Mouse (Mus musculus): ENCODE results near the gene Insrr.
"Not testable (repeated sequence)": the region's sequence is repeated elsewhere in the genome, so short reads cannot be mapped to it uniquely, and the experiment has no call there.

Insrr gene

DNA sequence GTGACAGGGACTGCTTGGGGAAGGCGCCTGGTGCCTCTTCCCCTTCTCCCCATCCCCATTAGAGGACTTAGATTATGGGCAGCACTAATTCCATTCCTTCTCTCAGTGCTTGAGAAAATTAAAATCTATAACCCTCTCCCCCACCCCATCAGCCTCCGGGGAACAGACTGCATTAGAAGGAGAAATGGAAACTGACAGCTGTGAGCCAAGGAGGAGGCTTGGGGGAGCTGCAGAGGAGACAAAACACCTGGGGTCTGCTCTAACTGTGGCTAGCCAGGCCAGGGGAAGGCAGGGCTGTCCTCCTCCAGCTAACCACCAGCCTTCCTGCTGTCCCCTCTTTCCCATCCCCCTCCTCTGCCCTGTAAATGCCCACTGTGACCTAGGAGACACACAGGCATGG, 17.7 kb upstream of the Insrr start:
- DNase-seq (ENCODE audit: low spot score) = no peak

DNA sequence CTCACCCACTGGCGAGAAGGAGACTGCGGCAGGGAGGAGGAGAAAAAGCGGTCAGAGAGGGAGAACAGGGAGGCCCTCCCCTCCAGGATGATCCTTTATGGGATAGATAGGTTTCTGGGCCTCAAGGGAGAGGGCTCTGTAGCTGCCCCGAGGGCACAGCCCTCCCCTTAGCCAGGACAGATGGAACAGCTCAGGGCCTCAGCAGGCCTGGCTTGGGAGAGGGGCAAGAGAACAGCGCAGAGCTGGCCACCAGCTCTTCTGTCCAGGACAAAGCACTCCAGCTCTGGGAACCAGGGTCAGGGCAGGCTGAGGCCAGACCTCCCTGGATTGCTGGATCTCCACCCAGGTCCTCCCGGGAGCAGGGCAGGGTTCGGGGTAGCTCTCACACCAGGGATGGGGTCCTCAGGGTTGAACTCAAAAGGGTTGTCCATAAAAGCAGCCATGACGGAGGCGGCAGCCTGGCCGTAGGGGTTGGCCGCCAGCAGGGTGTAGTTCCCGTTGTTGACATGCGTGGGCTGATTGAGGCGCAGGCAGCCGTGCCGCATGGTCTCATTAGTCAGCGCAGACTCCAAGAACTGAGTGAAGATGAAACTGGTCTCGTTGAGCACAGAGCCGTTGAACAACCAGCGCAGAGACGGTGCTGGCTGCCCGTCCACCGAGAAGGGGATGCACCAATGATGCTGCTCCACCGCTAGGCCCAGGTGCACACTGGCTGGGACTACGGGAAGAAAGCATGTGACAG, 13.3 kb upstream of the Insrr start:
- no peak for DNase-seq (ENCODE audit: low spot score)

DNA sequence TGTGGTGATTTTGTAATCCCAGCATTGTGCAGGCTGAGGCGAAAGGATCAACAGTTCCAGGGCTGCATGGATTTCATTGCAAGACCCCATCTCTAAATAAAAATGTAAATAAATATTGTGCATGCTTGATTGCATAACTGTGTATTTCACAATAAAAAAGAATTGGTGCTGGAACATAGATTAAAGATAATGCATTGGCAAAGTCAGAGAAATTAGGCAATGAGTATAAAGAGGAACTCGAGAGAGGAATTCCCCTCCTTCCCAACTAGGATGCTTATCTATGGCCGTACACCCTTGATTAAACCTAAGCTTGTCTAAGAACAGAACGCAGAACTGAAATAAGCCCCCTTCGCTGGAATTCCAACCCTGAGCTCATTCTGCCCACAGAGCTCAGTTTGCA, 11.6 kb upstream of the Insrr start:
- no peak for DNase-seq (ENCODE audit: low spot score)

DNA sequence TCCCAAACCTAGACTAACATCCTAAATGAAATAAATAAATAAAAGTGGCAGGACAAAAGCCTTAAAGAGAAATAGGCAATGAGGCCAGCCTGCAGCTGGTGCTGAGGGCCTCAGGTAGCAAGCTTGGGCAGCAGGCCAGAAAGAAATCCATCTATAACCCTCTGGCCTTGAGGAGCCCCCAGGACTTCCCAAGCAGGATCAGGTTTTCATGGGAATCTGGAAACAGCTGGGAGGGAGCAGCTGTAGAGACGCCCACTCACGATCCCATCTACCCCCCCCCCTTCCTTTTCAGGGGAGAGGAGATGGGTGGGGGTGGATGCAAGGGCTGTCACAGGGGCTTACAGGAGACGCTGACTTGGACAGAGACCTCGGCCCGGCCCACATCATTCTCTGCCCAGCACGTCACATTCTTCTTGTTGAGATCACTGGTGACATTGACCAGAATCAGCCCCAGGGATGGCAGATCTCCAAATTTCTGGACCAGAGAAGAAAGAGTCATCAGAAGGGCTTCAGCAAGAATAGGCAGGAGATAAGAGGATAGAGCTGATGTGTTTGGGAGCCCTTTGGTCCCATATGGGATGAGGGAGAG, 11.0 kb upstream of the Insrr start:
- no peak for DNase-seq (ENCODE audit: low spot score)

DNA sequence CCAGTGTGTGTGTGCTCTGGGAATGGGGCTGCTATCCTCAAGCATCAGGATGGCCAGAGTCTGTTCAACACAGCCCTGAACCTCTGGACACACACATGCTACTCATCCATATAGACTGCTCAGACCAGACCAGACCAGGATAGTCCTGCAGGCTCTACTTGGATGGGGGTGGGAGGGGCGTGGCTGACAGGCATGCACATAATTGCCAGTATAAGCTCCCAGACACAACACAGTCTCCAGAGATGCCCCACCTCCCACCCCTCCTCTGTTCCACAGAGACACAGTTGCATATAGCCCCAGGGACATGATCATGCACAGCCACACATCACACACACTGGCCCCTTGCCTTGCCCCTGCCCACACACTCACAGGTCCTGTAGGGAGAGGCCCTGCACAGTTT, 7.5 kb upstream of the Insrr start:
- DNase-seq (ENCODE audit: low spot score) = no peak

DNA sequence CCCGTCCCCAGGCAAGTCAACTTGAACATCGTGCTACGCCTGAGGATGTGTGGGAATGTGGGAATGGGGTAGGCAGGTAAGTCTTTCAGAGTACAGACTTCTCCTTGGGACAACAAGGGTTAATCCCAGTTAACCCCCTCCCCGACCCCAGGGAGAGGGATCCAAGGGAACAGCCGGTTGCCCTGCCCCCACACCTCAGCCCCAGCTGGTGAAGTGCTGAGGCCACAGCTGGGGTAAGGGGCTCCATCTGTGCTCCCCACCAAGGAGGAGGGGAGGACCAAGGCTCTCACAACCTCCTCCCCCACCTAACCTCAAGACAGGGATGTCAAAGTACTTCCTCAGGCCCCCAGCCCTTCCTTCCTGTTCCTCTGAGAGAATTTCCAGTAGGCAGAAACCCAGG, 7.0 kb upstream of the Insrr start:
- no peak for DNase-seq (ENCODE audit: low spot score)

DNA sequence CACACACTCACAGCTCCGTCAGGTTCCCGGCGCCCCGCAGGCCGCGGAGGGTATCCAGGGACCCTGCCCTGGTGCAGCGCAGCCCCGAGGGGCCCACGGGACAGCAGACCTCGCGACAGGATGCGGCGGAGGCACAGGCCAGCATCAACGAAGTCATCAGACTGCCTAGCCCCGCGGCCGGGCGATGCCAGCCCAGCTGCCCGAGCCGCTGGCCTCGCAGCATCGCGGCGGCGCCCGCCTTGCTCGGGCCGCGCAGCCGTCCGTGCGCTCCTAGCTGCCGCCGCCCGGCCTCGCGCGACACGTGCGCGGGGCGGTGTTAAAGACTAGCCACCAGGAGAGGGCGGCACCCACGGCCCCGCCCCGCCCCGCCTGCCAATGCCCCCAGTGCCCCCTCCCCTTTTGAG, 1.8 kb upstream of the Insrr start, which contains the start of gene Ntrk1:
Gene Ntrk1, minus strand, starts transcription at position 241 of the 404 bp plus-strand sequence.
- no peak for DNase-seq (ENCODE audit: low spot score)

DNA sequence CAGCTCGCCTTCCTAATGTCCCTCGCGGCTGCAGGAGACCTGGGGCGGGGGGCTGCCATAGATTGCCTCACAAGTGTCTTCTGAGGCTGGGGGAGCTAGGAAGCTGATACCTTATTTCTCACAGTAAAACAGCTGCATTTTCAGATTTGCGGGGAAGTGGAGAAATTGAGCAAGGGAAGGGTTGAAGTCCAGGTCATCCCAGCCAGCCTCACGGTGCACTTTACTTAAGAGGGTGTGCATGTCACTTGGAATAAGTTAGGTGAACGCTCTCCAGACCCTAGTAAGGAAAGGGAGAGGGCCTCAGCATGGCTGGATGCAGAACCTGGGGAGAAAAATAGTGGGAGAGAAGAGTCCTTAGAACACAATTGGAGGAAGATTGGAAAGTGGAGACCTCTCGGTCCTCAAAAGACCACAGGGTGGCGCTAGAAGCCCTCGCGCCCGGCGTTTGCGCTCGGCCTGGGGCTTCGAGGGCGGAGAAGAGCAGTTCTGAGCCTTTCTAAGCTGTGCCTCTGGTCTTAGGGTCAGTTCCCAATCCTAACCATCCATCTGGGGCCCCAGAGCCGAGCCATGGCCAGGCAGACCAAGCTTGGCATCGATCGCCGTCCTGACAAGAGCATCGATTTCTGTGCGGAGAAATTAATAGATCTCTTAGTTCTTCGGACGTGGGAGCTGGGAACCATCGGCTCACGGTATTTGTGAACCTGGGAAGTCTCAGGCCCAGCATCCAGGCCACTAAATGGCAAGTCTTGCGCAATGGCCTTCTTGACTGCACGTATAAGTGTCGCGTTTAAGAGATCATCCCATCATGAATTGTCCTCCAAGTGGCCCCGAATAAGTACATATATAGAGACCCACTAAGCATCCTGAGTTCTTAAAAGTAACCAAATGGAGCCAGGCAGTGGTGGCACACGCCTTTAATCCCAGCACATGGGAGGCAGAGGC, 1.1 kb upstream of the Insrr start:
- DNase-seq (ENCODE audit: low spot score) = peak; percentile 61

DNA sequence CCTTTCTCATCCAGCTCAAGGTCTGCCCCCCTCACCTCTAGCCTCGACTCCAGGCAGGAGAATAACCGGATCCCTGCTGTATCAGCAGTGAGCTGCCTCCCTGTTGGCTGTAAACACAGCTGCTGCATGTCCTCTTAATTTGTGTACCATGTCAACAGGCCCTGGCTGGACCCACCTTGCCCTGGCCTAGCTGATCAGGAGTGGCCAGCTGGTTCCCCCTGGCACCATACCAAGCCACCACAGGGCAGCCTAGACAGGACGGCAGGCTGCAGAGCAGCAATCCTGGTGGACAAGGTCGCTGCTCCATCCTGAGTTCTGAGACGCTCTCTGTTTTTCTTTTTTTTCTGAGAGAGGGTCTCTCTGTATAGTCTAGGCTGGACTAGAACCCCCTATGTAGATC, 4.9 kb downstream of the Insrr start:
- no peak for DNase-seq (ENCODE audit: low spot score)

DNA sequence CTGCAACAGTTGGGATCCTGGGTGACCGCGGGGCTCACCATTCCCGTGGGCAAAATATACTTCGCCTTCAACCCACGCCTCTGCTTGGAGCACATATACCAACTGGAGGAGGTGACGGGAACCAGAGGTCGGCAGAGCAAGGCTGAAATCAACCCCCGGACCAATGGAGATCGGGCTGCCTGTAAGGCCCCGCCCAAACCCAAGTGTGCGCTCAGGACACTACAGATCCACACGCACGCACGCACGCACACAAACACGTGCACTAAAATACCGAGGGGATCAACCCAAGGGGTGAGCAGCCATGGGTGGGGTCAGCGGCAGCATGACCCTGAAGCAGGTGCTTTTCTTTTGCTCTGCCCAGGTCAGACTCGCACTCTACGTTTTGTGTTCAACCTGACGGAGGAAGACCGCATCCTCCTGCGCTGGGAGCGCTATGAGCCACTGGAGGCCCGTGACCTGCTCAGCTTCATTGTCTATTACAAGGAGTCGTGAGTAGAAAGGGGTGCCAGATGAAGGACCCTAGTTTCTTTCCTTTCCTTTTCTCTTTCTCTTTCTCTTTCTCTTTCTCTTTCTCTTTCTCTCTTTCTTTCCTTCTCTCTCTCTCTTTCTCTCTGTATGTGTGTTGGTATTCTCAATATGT, 7.4 kb downstream of the Insrr start:
- no peak for DNase-seq (ENCODE audit: low spot score)

DNA sequence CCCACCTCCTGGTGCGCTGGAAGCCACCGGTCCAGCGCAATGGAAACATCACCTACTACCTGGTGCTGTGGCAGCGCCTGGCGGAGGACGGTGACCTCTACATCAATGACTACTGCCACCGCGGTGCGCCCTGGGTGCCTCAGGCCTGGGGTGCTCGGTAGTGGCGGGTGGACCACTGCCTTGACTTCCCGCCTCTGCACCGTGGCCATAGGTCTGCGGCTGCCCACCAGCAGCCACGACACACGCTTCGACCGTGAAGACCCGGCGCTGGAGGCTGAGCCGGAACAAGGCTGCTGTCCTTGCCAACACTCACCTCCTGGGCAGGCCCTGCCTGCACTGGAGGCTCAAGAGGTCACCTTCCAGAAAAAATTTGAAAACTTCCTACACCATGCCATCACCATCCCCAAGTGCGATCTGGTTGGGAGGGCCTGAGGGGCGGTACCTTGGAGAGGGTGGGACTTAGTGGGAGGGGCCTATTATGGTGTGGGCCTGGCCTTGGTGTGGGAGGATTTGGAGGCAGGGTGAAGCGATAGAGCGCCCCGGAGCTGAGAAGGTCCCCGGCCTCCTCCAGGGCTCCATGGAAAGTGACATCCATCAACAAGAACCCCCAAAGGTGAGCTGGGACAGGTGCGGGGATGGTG, 12.7 kb downstream of the Insrr start:
- DNase-seq (ENCODE audit: low spot score) = no peak

DNA sequence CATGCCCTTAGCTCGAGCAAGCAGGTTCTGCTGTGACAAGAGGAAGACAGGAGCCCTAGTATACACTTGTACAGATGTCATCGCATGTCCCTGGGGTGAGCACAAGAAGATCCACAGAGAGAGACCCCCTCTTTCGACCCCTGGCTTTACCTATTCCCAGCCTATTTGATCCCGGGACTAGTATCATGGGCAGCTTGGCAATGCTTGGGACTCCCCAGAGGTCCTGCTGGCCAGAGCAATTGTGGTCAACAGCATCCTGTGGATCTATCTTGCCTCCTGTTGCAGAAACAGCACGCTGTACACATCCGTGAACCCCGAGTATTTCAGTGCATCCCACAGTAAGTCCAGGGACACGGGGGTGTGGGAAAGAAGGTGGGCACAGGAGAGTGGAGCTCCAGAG, 14.5 kb downstream of the Insrr start:
- DNase-seq (ENCODE audit: low spot score) = no peak

DNA sequence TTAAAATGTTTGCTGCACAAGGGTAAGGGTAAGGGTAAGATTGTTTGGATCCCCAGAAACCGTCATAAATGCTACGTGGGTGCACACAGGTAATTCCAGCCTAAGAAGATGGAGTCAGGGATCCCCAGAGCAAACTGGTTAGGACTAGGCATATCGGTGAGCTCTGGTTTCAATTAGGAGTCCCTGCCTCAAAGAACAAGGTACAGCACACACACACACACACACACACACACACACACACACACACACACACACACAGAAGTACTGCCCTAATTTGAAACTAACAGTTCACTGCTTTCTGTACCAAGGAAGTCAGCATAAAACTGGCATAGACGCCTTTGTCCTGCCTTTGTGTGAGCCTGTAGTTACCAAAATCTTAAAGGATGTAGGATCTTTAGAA, 15.7 kb downstream of the Insrr start:
- DNase-seq (ENCODE audit: low spot score) = no peak

DNA sequence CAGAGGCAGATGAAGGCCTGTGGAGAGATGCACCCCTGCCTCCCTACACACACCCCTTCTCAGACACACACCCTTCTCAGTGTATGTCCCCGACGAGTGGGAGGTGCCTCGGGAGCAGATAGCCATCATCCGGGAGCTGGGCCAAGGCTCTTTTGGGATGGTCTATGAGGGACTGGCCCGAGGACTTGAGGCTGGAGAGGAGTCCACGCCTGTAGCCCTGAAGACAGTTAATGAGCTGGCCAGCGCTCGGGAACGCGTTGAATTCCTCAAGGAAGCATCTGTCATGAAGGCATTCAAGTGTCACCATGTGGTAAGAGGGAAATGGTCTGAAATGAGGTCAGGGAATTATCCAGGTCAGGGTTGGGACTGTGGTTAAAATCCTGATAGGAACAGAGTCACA, 16.1 kb downstream of the Insrr start:
- no peak for DNase-seq (ENCODE audit: low spot score)

DNA sequence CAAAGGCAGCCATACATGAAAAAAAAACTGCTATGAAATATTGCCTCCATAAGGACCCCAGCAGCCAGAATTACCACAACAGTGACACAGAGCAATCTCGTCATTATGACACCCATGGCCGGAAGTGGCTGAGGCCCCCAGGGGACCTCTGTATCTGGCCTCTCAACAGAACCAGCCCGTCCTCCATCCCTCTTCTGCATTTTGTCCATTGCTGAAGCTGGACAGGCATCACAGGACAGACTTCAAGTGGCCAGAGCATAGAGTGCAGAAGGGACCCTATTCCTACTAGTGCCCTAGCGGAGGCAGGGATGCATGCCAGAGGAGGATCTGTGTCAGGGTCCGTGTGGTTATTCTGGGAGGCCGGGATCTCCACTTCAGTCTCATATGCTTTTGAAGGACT, 19.4 kb downstream of the Insrr start:
- no peak for DNase-seq (ENCODE audit: low spot score)

DNA sequence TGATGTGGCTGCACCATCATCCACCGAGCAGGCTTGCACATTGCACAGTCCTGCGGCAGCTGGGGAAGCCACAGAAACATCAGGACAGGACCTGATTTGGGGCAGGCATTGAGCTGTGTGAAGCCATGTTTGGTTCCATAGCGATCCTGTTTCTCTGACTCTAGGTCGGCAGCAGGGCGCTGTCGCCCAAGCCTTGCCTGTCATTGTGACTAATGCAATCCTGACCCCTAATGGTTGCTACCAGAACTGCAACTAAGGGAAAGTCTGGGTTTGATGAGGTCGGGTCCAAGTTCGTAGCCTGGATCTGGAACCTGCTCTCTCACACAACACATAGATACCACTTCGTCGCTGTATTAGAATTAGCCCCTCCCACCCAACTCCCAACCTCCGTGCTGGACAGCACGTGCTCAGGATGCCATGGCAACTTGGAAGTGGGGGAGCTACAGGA, 19.9 kb downstream of the Insrr start:
- peak; percentile 73 for DNase-seq (ENCODE audit: low spot score)

DNA sequence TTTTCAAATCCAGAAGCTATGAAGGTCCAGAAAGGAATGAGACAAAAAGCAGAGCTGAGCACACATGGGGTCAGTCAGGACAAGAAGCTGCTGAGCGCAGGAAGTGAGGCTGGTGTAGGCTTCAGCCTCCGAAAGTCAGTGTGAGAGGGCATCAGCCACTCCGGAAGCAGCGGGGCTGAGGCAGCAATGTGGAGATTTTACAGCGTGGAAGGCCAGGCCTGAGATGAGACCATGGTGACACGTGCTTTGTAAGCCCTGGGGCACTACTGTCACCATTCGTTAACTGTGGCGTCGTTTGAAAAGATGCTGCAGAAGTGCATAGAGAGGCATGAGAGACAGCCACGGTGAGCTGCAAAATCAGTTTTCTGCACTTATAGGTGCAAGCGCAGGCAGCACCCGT, 21.5 kb downstream of the Insrr start:
- no peak for DNase-seq (ENCODE audit: low spot score)

DNA sequence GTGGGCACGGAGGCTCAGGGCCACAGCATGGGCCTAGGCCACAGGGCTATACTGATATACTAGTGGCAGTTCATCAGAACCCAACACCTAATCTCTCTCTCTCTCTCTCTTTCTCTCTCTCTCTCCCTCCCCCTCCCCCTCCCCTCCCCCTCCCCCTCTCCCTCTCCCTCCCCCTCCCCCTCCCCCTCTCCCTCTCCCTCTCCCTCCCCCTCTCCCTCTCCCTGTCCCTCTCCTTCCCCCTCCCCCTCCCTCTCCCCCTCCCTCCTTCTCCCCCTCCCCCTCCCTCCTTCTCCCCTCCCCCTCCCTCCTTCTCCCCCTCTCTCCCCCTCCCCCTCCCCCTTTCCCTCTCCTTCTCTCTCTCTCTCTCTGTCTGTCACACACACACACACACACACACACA, 27.5 kb downstream of the Insrr start, which contains the start of gene Pear1:
Gene Pear1, minus strand, starts transcription at position 101 of the 400 bp plus-strand sequence.
- DNase-seq (ENCODE audit: low spot score) = not testable (repeated sequence)

DNA sequence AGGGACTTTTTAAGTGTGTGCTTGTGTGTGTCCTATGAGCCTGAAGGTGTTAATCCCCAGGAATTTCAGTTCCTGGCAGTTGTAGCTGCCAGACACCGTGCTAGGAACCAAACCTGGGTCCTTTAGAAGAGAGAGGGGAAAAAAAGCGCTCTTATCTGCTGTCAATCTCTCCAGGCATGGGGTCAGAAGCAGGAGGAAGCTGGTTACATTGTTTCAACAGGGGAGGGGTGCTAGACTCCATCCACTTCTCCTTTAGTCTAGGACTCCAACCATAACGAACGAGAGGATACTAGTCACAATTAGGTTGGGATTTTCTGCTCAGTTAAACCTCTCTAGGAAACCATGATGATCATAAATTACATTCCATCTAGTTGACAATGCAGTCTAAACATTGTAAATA, 31.7 kb downstream of the Insrr start:
- no peak for DNase-seq (ENCODE audit: low spot score)

DNA sequence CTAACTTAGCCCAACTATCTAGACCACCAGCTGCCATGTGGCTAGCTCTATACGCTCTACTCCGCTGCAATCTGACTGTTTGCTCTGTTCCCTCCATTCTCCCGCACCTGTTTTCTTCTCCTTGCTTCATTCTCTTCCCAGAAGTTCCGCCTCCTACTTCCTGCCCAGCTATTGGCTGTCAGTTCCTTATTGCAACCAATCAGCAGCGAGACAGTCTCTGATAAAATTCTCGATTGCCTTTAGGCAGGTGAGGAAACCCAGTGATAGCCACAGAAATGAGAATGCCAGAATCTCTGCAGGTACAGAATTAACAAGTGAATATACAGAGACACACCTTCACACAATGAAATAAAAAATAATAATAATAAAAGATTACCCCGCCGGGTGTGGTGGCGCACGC, 32.3 kb downstream of the Insrr start:
- no peak for DNase-seq (ENCODE audit: low spot score)

DNA sequence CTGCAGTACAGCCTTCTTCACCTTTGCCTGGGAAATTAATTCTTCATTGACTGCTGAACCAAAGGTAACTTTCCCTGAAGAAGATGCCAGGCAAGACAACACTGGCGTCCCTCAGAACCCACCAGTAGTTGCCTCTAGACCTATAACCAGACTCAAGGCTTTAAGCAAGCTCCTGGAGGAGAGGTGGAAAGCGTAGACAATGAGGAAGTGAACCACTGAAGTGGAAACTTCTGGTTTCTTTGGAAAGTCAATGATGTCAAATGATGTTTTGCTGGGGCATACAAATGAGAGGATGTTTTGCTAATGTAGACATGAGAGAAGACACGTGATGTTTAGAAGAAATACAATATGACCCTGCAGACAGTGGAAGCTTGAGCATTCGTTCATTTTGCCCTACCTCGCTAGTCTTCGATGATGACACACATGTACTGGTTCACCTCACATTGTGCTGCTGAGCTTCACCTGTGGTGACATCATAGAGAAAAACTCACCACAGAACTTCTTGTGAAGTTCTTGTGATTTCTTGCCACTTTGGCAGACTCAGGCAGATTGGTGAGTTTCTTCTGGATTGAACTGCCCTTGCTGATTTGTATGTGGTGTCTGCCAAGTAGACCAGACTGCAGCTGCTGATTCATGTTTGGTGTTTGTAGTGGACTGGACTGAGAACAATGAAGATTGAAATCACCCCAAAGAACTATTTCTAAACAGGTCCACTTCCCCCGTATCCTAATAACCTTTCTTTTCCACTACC, 35.5 kb downstream of the Insrr start:
- DNase-seq (ENCODE audit: low spot score) = no peak
